Mouse (Mus musculus) limb, embryonic 11.5 days (tissue): ENCODE data around the gene Hephl1. TPM values are rescaled to one million over a fixed set of nuclear protein-coding genes. Genes with fewer than 3 reads are reported as not detected.

Experiments
- ATAC-seq: fragments of 200-750 bp; cut with Nextera tagmentation; 2 replicates; pipeline ENCODE4 v1.8.0; 2017; ENCODE audit warnings: low read depth; ENCODE audit not compliant: insufficient number of reproducible peaks, low FRiP score, low TSS enrichment
- DNase-seq: peaks from one replicate; pipeline ENCODE4 v3.0.0-alpha.2; 2015; ENCODE audit warnings: low spot score
- H3K27ac ChIP-seq: fragments of 300-500 bp; sonication (generic); replicated peaks from 2 replicates; pipeline ENCODE4 v1.5.1; 2014; ENCODE audit warnings: low read depth, mild to moderate bottlenecking, low read length
- H3K27me3 ChIP-seq: fragments of 300-500 bp; sonication (generic); 2 replicates; pipeline ENCODE4 v1.6.1; 2014; ENCODE audit warnings: mild to moderate bottlenecking, low read length, mixed read lengths; ENCODE audit not compliant: control insufficient read depth, insufficient read depth
- H3K36me3 ChIP-seq: fragments of 300-500 bp; sonication (generic); 2 replicates; pipeline ENCODE4 v1.6.1; 2014; ENCODE audit warnings: mild to moderate bottlenecking, low read length, moderate library complexity, mixed read lengths; ENCODE audit not compliant: control insufficient read depth, insufficient read depth
- H3K4me1 ChIP-seq: fragments of 300-500 bp; sonication (generic); 2 replicates; pipeline ENCODE4 v1.6.1; 2014; ENCODE audit warnings: low read length, mixed read lengths; ENCODE audit not compliant: control insufficient read depth, insufficient read depth
- H3K4me2 ChIP-seq: fragments of 300-500 bp; sonication (generic); 2 replicates; pipeline ENCODE4 v1.6.1; 2014; ENCODE audit warnings: low read depth, mild to moderate bottlenecking, moderate library complexity; ENCODE audit not compliant: severe bottlenecking
- H3K4me3 ChIP-seq: fragments of 300-500 bp; sonication (generic); 2 replicates; pipeline ENCODE4 v1.5.1; 2014; ENCODE audit warnings: low read depth, low read length
- H3K9ac ChIP-seq: fragments of 300-500 bp; sonication (generic); 2 replicates; pipeline ENCODE4 v1.6.1; 2014; ENCODE audit warnings: mild to moderate bottlenecking, low read length
- H3K9me3 ChIP-seq: fragments of 300-500 bp; sonication (generic); 2 replicates; pipeline ENCODE4 v1.6.1; 2016; ENCODE audit warnings: low read length; ENCODE audit not compliant: control insufficient read depth
- WGBS: fragments of 180-500 bp; shearing (Covaris S2); extraction: QIAGEN DNeasy Blood & Tissue Kit; methylation state at CpG from one replicate; pipeline ENCODE4 v1.1.7; 2014; 5-methylcytosine and 5-hydroxymethylcytosine counted together
- polyA plus RNA-seq: library from polyadenylated mRNA; unstranded; fragments of >200 nt; fragmentation: Nextera tagmentation; extraction: Ambion mirVana; gene quantifications from 2 replicates; pipeline ENCODE4 v1.2.1, GENCODE M21; 2014

Hephl1 gene
- polyA plus RNA-seq, 1 experiment from 2014 or later: not detected

GRCm38 (mm10) chr9:15068686-15069295 lies 43.1 kb downstream of the Hephl1 start:
- Histone ChIP-seq H3K9ac (no peak overlapping the region), H3K27me3 (no peaks in the 10 kb centered on the region), H3K36me3 (no peaks in the 10 kb centered on the region), H3K4me2 (no peak overlapping the region), H3K9me3 (no peaks in the 10 kb centered on the region), H3K4me3 (no peak overlapping the region), H3K4me1 (no peaks in the 10 kb centered on the region), H3K27ac (no peak overlapping the region)
- ATAC-seq (no peak), DNase-seq (no peak)
- 76% methylated on average over 6 of the region's 6 CpGs for WGBS

GRCm38 (mm10) chr9:15067995-15068685 lies 43.8 kb downstream of the Hephl1 start:
- Histone ChIP-seq H3K4me2 (no peak overlapping the region), H3K9ac (no peak overlapping the region), H3K27ac (no peak overlapping the region), H3K9me3 (no peaks in the 10 kb centered on the region), H3K4me3 (no peak overlapping the region), H3K4me1 (no peaks in the 10 kb centered on the region), H3K36me3 (no peaks in the 10 kb centered on the region), H3K27me3 (no peaks in the 10 kb centered on the region)
- ATAC-seq (no peak), DNase-seq (no peak)
- WGBS: 72% methylated on average over 7 of the region's 7 CpGs

- Histone ChIP-seq H3K9ac (no peak overlapping the region), H3K36me3 (no peaks in the 10 kb centered on the region), H3K4me2 (no peak overlapping the region), H3K27ac (no peak overlapping the region), H3K4me3 (no peak overlapping the region), H3K27me3 (no peaks in the 10 kb centered on the region), H3K9me3 (no peaks in the 10 kb centered on the region), H3K4me1 (no peaks in the 10 kb centered on the region)
- DNase-seq: no peak
- 3% methylated on average over 1 of the region's 1 CpGs for WGBS
- no peak for ATAC-seq
Observed at GRCm38 (mm10) chr9:15064176-15064575, 47.7 kb downstream of the Hephl1 start.

GRCm38 (mm10) chr9:15060847-15061246 lies 51.1 kb downstream of the Hephl1 start:
- H3K4me1 ChIP-seq: no peaks in the 10 kb centered on the region
- no peak overlapping the region for H3K27ac ChIP-seq
- ATAC-seq (no peak), DNase-seq (no peak)
- 93% methylated on average over 5 of the region's 5 CpGs for WGBS
- H3K4me3 ChIP-seq: no peak overlapping the region
- H3K27me3 ChIP-seq: no peaks in the 10 kb centered on the region
- no peak overlapping the region for H3K4me2 ChIP-seq
- H3K9me3 ChIP-seq: no peaks in the 10 kb centered on the region
- no peaks in the 10 kb centered on the region for H3K36me3 ChIP-seq
- no peak overlapping the region for H3K9ac ChIP-seq

GRCm38 (mm10) chr9:15060026-15060425 lies 51.9 kb downstream of the Hephl1 start:
- H3K36me3 ChIP-seq: no peaks in the 10 kb centered on the region
- WGBS: 87% methylated on average over 6 of the region's 6 CpGs
- H3K27ac ChIP-seq: no peak overlapping the region
- no peak overlapping the region for H3K4me2 ChIP-seq
- no peak overlapping the region for H3K4me3 ChIP-seq
- H3K9ac ChIP-seq: no peak overlapping the region
- ATAC-seq: no peak
- H3K4me1 ChIP-seq: no peaks in the 10 kb centered on the region
- no peak for DNase-seq
- H3K27me3 ChIP-seq: no peaks in the 10 kb centered on the region
- H3K9me3 ChIP-seq: no peaks in the 10 kb centered on the region

GRCm38 (mm10) chr9:15045740-15046139 lies 66.2 kb downstream of the Hephl1 start:
- no peak for ATAC-seq
- H3K36me3 ChIP-seq: no peaks in the 10 kb centered on the region
- H3K9me3 ChIP-seq: no peaks in the 10 kb centered on the region
- no peak overlapping the region for H3K27ac ChIP-seq
- peak overlapping the region; percentile 53 for H3K4me2 ChIP-seq
- H3K4me3 ChIP-seq: peak overlapping the region; percentile 86
- peak overlapping the region; percentile 95 for H3K9ac ChIP-seq
- DNase-seq: no peak
- 42% methylated on average over 10 of the region's 10 CpGs for WGBS
- H3K4me1 ChIP-seq: 0 out of 2 replicates have a peak, but pooled peaks cover 6% of the 10 kb centered on the region
- H3K27me3 ChIP-seq: no peaks in the 10 kb centered on the region

- 0% methylated on average over 53 of the region's 68 CpGs for WGBS
- no peaks in the 10 kb centered on the region for H3K9me3 ChIP-seq
- peak within 1 kb of the TSS; percentile 84 for H3K27ac ChIP-seq
- H3K4me2 ChIP-seq: peak within 1 kb of the TSS; percentile 53
- no peaks in the 10 kb centered on the region for H3K27me3 ChIP-seq
- peak within 1 kb of the TSS; percentile 95 for H3K9ac ChIP-seq
- H3K36me3 ChIP-seq: no peaks in the 10 kb centered on the region
- peak; percentile 72 for ATAC-seq
- 0 out of 2 replicates have a peak, but pooled peaks cover 6% of the 10 kb centered on the region for H3K4me1 ChIP-seq
- H3K4me3 ChIP-seq: peak within 1 kb of the TSS; percentile 86
- DNase-seq: peak; percentile 87
Observed at GRCm38 (mm10) chr9:15045084-15045669, 66.7 kb downstream of the Hephl1 start, which contains the start of gene Panx1. TSS of gene Panx1 (minus strand) at chr9:15045478.

- Histone ChIP-seq H3K27ac (peak overlapping the region; percentile 84), H3K4me1 (0 out of 2 replicates have a peak, but pooled peaks cover 6% of the 10 kb centered on the region), H3K36me3 (no peaks in the 10 kb centered on the region), H3K4me3 (peak overlapping the region; percentile 86), H3K27me3 (no peaks in the 10 kb centered on the region), H3K4me2 (peak overlapping the region; percentile 53), H3K9me3 (no peaks in the 10 kb centered on the region), H3K9ac (peak overlapping the region; percentile 95)
- 1% methylated on average over 28 of the region's 28 CpGs for WGBS
- 0 out of 2 replicates have a peak, but pooled peaks have one; percentile 23 for ATAC-seq
- DNase-seq: peak; percentile 69
Observed at GRCm38 (mm10) chr9:15044391-15045083, 67.4 kb downstream of the Hephl1 start.
